Mouse (Mus musculus) midbrain, embryonic 11.5 days (tissue): ENCODE data around the gene Prkcb. TPM values are rescaled to one million over a fixed set of nuclear protein-coding genes. Genes with fewer than 3 reads are reported as not detected.

ENCODE experiments used
- ATAC-seq: fragments of 200-750 bp; cut with Nextera tagmentation; 2 replicates; pipeline ENCODE4 v1.8.0; 2017; ENCODE audit warnings: moderate TSS enrichment, moderate library complexity; ENCODE audit not compliant: low FRiP score
- DNase-seq: peaks from one replicate; pipeline ENCODE4 v3.0.0; 2015; ENCODE audit warnings: low spot score; ENCODE audit errors: missing footprints
- H3K27ac ChIP-seq: fragments of 300-500 bp; sonication (generic); 2 replicates; pipeline ENCODE4 v1.5.1; 2014; ENCODE audit warnings: low read depth, low read length
- H3K27me3 ChIP-seq: fragments of 300-500 bp; sonication (generic); 2 replicates; pipeline ENCODE4 v1.6.1; 2014; ENCODE audit warnings: mild to moderate bottlenecking, low read length, moderate library complexity, mixed read lengths; ENCODE audit not compliant: control insufficient read depth, insufficient read depth
- H3K36me3 ChIP-seq: fragments of 300-500 bp; sonication (generic); 2 replicates; pipeline ENCODE4 v1.6.1; 2014; ENCODE audit warnings: mild to moderate bottlenecking, low read length, moderate library complexity, mixed read lengths; ENCODE audit not compliant: control insufficient read depth, insufficient read depth
- H3K4me1 ChIP-seq: fragments of 300-500 bp; sonication (generic); 2 replicates; pipeline ENCODE4 v1.6.1; 2014; ENCODE audit warnings: low read length; ENCODE audit not compliant: control insufficient read depth, insufficient read depth
- H3K4me2 ChIP-seq: fragments of 300-500 bp; sonication (generic); 2 replicates; pipeline ENCODE4 v1.6.1; 2014; ENCODE audit warnings: mild to moderate bottlenecking, moderate library complexity
- H3K4me3 ChIP-seq: fragments of 300-500 bp; sonication (generic); 2 replicates; pipeline ENCODE4 v1.5.1; 2014; ENCODE audit warnings: low read depth, low read length
- H3K9ac ChIP-seq: fragments of 300-500 bp; sonication (generic); 2 replicates; pipeline ENCODE4 v1.6.1; 2014; ENCODE audit warnings: low read length
- H3K9me3 ChIP-seq: fragments of 300-500 bp; sonication (generic); 2 replicates; pipeline ENCODE4 v1.6.1; 2016; ENCODE audit warnings: low read length; ENCODE audit not compliant: control insufficient read depth
- WGBS: fragments of 180-500 bp; shearing (Covaris S2); extraction: QIAGEN DNeasy Blood & Tissue Kit; methylation state at CpG from one replicate; pipeline ENCODE4 v1.1.7; 2014; 5-methylcytosine and 5-hydroxymethylcytosine counted together
- polyA plus RNA-seq: library from polyadenylated mRNA; unstranded; fragments of >200 nt; fragmentation: Nextera tagmentation; extraction: Ambion mirVana; gene quantifications from 2 replicates; pipeline ENCODE4 v1.2.1, GENCODE M21; 2014

Prkcb gene
- polyA plus RNA-seq, 1 experiment from 2014 or later = 17.9 TPM

DNA sequence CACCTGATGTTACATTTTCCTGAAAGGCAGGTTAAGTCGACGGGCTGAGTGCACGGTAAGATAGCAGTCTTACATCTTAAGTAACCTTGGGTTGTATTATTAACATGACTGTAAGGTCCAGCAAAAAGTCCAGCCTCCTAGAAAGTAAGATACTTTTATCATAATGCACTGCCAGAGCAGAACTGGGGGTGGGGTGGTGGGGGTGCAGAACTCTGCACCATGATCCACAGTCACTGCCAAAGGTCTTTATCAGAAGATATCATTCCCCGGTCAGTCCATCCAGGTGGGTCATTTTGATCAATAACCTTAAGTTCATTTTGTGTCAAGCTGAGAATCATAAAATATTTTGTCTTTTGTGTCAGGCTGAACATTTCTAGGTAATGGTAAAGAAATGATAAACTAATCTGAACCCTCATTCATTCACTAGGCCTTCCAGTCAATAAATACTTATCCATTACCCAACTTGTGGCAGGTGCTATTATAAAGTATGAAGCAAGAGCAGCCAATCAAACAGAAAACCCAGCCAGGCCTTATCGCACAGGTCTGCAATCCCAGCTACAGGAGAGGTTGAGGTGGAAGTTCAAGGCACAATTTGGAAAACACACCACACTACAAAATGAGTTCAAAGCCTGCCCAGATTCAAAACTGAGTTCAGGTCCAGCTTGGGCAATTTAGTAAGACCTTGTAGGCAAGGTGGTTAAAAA, 369.0 kb downstream of the Prkcb start:
- ATAC-seq = no peak
- no peaks in the 10 kb centered on the region for H3K9me3 ChIP-seq
- no peak overlapping the region for H3K4me2 ChIP-seq
- H3K9ac ChIP-seq = no peak overlapping the region
- no peaks in the 10 kb centered on the region for H3K4me1 ChIP-seq
- DNase-seq = no peak
- H3K4me3 ChIP-seq = no peak overlapping the region
- H3K27ac ChIP-seq = no peak overlapping the region
- WGBS = 95% methylated on average over 5 of the region's 5 CpGs
- H3K36me3 ChIP-seq = no peaks in the 10 kb centered on the region
- H3K27me3 ChIP-seq = no peaks in the 10 kb centered on the region

DNA sequence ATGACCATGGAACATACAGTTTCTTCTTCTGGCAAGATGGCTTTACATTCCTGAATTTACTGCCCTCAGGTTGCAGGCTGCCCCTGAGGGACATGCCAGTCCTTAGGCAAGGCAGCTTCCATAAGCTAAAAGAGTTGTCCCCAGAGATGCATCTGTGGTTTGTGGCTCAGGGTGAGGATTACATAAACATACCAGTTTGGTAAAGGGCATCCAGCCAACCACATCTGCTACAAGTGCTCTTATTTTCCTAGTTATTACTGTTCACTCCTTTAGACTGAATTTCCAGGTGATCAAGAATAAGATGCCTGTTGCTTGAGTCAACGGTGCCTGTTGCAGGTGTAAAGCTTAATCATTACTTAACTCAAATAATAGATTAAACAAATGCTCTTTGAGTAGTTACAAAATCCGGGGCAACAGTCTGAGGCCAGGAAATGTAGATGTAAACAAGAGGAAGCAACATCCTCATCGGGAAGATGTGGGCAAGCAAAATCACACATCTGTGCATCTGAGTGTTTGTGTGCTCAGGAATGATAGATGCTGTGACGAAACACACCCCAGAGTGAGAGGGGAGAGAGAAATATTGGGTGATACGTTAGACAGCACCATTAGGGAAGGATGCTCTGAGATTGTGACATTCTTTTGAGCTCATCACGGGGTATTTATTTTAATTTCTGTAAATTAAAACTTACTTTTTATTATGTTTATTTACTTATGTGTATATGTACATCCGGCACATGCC, 376.9 kb downstream of the Prkcb start:
- no peaks in the 10 kb centered on the region for H3K27me3 ChIP-seq
- no peak overlapping the region for H3K4me3 ChIP-seq
- ATAC-seq = no peak
- WGBS = 82% methylated on average over 7 of the region's 7 CpGs
- H3K27ac ChIP-seq = no peak overlapping the region
- no peak overlapping the region for H3K9ac ChIP-seq
- H3K36me3 ChIP-seq = no peaks in the 10 kb centered on the region
- no peaks in the 10 kb centered on the region for H3K9me3 ChIP-seq
- no peak for DNase-seq
- no peaks in the 10 kb centered on the region for H3K4me1 ChIP-seq
- no peak overlapping the region for H3K4me2 ChIP-seq

DNA sequence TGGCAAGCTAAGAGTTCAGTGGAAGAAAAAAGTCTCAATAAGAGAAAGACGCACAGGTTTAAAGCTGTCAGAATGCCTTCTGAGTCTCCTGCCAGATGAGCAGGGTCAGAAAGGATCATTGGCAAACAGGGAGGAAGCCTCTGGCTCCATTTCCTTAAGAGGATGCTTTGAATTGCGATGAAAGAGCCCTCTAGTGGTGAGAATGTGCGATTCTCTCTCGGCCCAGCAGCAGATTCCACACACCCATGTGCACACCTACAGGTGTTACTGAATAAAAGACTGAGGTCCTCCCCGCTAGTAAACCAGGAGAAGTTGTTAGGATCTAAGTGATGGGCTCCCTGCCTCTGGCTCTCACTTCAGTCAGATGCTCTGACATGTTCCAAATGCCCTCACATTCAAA, 379.4 kb downstream of the Prkcb start:
- WGBS = 33% methylated on average over 5 of the region's 5 CpGs
- H3K27ac ChIP-seq = no peak overlapping the region
- H3K36me3 ChIP-seq = no peaks in the 10 kb centered on the region
- peaks cover 3% of the 10 kb centered on the region for H3K27me3 ChIP-seq
- no peaks in the 10 kb centered on the region for H3K4me1 ChIP-seq
- H3K9me3 ChIP-seq = no peaks in the 10 kb centered on the region
- H3K4me3 ChIP-seq = no peak overlapping the region
- no peak overlapping the region for H3K9ac ChIP-seq
- DNase-seq = peak; percentile 92
- no peak for ATAC-seq
- H3K4me2 ChIP-seq = no peak overlapping the region

DNA sequence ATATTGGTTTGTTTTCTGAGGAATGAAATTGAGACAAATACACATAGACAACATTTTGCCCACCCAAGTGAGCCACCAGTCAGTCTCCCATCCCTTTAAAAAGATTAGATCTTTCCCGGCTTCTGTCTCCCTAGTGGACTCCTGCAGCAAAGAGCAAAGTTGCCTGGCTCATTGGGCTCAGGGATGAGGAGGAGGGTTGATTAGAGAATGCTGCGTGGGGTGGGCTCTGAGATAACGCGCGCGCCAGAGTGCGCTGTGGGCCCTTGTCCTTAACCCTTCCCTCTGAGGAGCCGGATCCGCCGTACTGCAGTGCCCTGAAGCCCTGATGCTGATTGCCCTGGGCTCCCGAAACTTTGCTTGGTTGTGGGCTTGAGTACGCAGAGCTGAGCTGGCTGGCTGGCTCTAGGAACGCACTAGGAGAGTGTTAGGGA, 381.9 kb downstream of the Prkcb start, which contains the start of gene Cacng3:
TSS of gene Cacng3 (plus strand) at position 51 of the 431 bp plus-strand sequence.
- Histone ChIP-seq H3K36me3 (no peaks in the 10 kb centered on the region), H3K27me3 (peaks cover 3% of the 10 kb centered on the region), H3K4me3 (peak within 1 kb of the TSS; percentile 21), H3K9me3 (no peaks in the 10 kb centered on the region), H3K4me1 (no peaks in the 10 kb centered on the region), H3K9ac (peak within 1 kb of the TSS; percentile 7; the same call in 1 of the 2 replicates), H3K4me2 (peak within 1 kb of the TSS; percentile 32), H3K27ac (no peak within 1 kb of the TSS)
- DNase-seq (no peak), ATAC-seq (peak; percentile 33; the same call in 1 of the 2 replicates)
- 13% methylated on average over 13 of the region's 13 CpGs for WGBS

DNA sequence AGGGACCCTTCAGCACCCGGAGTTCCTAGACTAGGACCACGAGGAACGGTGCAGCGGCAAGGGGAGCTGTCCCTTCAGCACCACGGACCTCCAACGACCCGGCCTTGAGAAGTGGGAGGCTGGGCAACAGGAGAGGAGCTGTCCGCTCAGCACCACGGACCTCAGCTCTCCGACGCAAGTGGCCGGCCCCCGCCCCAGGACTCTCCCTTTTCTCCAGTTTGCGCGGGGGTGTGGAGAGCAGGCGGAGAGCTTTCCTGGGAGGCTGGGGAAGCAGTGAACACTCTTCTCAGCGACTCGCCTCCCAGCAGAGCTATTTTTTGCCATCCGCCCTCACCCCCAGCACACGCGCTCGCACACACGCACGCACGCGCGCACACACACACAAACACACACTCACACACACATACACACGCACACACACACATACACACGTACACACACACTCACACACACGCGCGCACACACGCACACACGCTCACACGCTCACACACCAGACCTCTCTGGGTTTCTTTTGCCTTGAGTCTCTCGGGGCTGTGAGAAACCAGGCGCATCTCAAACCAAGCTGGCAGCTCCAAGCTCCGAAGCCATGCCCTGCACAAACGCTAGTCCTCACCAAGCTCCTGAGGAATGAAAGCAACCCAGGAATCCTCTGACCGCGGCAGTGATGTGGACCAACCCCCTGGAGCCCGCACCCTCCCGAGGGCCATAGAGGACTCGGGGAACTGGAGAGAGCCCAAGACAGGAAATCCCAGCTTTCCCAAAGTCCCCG, 382.5 kb downstream of the Prkcb start:
- H3K27ac ChIP-seq = no peak overlapping the region
- DNase-seq (peak; percentile 98), ATAC-seq (peak; percentile 83)
- peak overlapping the region; percentile 32 for H3K4me2 ChIP-seq
- WGBS = 11% methylated on average over 45 of the region's 45 CpGs
- peaks cover 3% of the 10 kb centered on the region for H3K27me3 ChIP-seq
- peak overlapping the region; percentile 21 for H3K4me3 ChIP-seq
- peak overlapping the region; percentile 7; the same call in 1 of the 2 replicates for H3K9ac ChIP-seq
- no peaks in the 10 kb centered on the region for H3K4me1 ChIP-seq
- no peaks in the 10 kb centered on the region for H3K9me3 ChIP-seq
- H3K36me3 ChIP-seq = no peaks in the 10 kb centered on the region

DNA sequence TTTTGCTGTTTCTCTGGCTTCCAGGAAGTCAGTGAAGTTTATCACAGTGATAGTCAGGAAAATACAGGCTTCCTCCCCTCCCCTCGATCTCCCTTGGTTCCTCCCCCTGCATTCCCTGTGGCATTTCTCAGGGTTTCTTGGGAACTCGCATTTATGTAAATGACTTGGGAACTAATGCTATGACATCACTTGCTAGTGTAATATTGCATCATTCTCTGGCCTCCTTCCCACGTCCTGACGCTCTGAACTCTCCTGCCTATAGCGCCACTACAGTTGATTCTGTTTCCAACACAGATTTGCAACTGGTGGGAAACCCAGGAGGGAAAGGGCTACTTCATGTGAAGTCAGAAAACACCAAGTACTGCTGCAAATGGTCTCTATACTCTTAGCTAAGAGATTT, 384.4 kb downstream of the Prkcb start:
- Histone ChIP-seq H3K4me3 (no peak overlapping the region), H3K9ac (no peak overlapping the region), H3K9me3 (no peaks in the 10 kb centered on the region), H3K27me3 (peaks cover 3% of the 10 kb centered on the region), H3K27ac (no peak overlapping the region), H3K36me3 (no peaks in the 10 kb centered on the region), H3K4me2 (no peak overlapping the region), H3K4me1 (no peaks in the 10 kb centered on the region)
- no peak for ATAC-seq
- 60% methylated on average over 5 of the region's 5 CpGs for WGBS
- no peak for DNase-seq

DNA sequence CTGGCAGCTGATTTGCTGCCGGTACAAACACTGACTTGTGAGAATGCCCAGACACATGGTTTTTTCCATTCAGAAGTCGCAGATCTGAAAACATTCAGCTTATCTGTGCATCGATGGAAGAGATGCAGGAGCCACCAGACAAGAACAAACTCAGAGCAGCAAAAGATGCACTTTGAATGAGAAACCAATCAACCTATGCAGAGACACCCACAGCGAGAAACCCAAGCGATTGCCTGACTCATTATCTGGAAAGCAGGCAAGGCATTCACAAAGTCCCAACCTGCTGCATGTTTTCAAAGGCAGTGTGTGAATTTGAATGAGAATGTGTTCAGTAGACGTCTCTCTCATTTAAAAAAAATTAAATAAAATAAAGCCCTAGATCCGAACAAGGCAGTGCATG, 386.7 kb downstream of the Prkcb start:
- Histone ChIP-seq H3K4me1 (no peaks in the 10 kb centered on the region), H3K4me3 (no peak overlapping the region), H3K27ac (no peak overlapping the region), H3K4me2 (no peak overlapping the region), H3K9ac (no peak overlapping the region), H3K36me3 (no peaks in the 10 kb centered on the region), H3K27me3 (peaks cover 3% of the 10 kb centered on the region), H3K9me3 (no peaks in the 10 kb centered on the region)
- DNase-seq (no peak), ATAC-seq (no peak)
- WGBS = 82% methylated on average over 7 of the region's 7 CpGs
